Mouse (Mus musculus) embryonic facial prominence, embryonic 14.5 days (tissue): ENCODE measurements around the gene Eif4e3. TPM values are rescaled to one million over a fixed set of nuclear protein-coding genes. Genes with fewer than 3 reads are reported as not detected.

Source experiments
- ATAC-seq: fragments of 200-750 bp; cut with Nextera tagmentation; 2 replicates; pipeline ENCODE4 v1.8.0; 2017; ENCODE audit warnings: low read depth, moderate number of reproducible peaks, moderate TSS enrichment
- DNase-seq: peaks from one replicate; pipeline ENCODE4 v3.0.0-alpha.2; 2015; ENCODE audit warnings: low spot score
- H3K27ac ChIP-seq: fragments of 300-500 bp; sonication (generic); replicated peaks from 2 replicates; pipeline ENCODE4 v1.5.1; 2014; ENCODE audit warnings: low read depth, mild to moderate bottlenecking, low read length, moderate library complexity
- H3K27me3 ChIP-seq: fragments of 300-500 bp; sonication (generic); replicated peaks from 2 replicates; pipeline ENCODE4 v1.6.1; 2014; ENCODE audit warnings: low read length; ENCODE audit not compliant: control insufficient read depth, insufficient read depth
- H3K36me3 ChIP-seq: fragments of 300-500 bp; sonication (generic); 2 replicates; pipeline ENCODE4 v1.6.1; 2014; ENCODE audit warnings: low read length, mixed read lengths; ENCODE audit not compliant: control insufficient read depth, insufficient read depth
- H3K4me1 ChIP-seq: fragments of 300-500 bp; sonication (generic); 2 replicates; pipeline ENCODE4 v1.6.1; 2014; ENCODE audit warnings: antibody characterized with exemption, low read length; ENCODE audit not compliant: control insufficient read depth, insufficient read depth
- H3K4me2 ChIP-seq: fragments of 300-500 bp; sonication (generic); 2 replicates; pipeline ENCODE4 v1.6.1; 2014; ENCODE audit warnings: low read depth, mild to moderate bottlenecking, low read length, moderate library complexity, mixed read lengths
- H3K4me3 ChIP-seq: fragments of 300-500 bp; sonication (generic); 2 replicates; pipeline ENCODE4 v1.5.1; 2014; ENCODE audit warnings: low read depth, mild to moderate bottlenecking, low read length
- H3K9ac ChIP-seq: fragments of 300-500 bp; sonication (generic); 2 replicates; pipeline ENCODE4 v1.6.1; 2014; ENCODE audit warnings: low read depth, mild to moderate bottlenecking, low read length, moderate library complexity, mixed read lengths
- H3K9me3 ChIP-seq: fragments of 300-500 bp; sonication (generic); 2 replicates; pipeline ENCODE4 v1.6.1; 2016; ENCODE audit warnings: low read length; ENCODE audit not compliant: control insufficient read depth
- WGBS: fragments of 180-500 bp; shearing (Covaris S2); extraction: QIAGEN DNeasy Blood & Tissue Kit; methylation state at CpG from one replicate; pipeline ENCODE4 v1.1.7; 2014; 5-methylcytosine and 5-hydroxymethylcytosine counted together
- polyA plus RNA-seq: library from polyadenylated mRNA; unstranded; fragments of >200 nt; fragmentation: Nextera tagmentation; extraction: Ambion mirVana; gene quantifications from 2 replicates; pipeline ENCODE4 v1.2.1, GENCODE M21; 2014

The Eif4e3 gene
- polyA plus RNA-seq, 1 experiment from 2014 or later: 11.2 TPM

GRCm38 (mm10) chr6:99637456-99637855 is 29.1 kb downstream of the Eif4e3 start:
- 67% methylated on average over 4 of the region's 4 CpGs for WGBS
- Histone ChIP-seq H3K36me3 (peaks cover 25% of the 10 kb centered on the region; the same call in 1 of the 2 replicates), H3K4me2 (no peak overlapping the region), H3K9me3 (no peaks in the 10 kb centered on the region), H3K4me3 (no peak overlapping the region), H3K27me3 (no peaks in the 10 kb centered on the region), H3K27ac (no peak overlapping the region), H3K4me1 (no peaks in the 10 kb centered on the region), H3K9ac (no peak overlapping the region)
- DNase-seq (no peak), ATAC-seq (no peak)

- ATAC-seq (no peak), DNase-seq (no peak)
- H3K9ac ChIP-seq: no peak overlapping the region
- H3K27me3 ChIP-seq: no peaks in the 10 kb centered on the region
- no peak overlapping the region for H3K4me3 ChIP-seq
- 72% methylated on average over 8 of the region's 8 CpGs for WGBS
- H3K36me3 ChIP-seq: peaks cover 29% of the 10 kb centered on the region; the same call in 1 of the 2 replicates
- H3K4me2 ChIP-seq: no peak overlapping the region
- H3K27ac ChIP-seq: no peak overlapping the region
- no peaks in the 10 kb centered on the region for H3K4me1 ChIP-seq
- H3K9me3 ChIP-seq: no peaks in the 10 kb centered on the region
These were observed 29.8 kb downstream of the Eif4e3 start for GRCm38 (mm10) chr6:99636801-99637200.

- Histone ChIP-seq H3K4me3 (no peak overlapping the region), H3K27ac (no peak overlapping the region), H3K4me2 (no peak overlapping the region), H3K4me1 (no peaks in the 10 kb centered on the region), H3K9me3 (no peaks in the 10 kb centered on the region), H3K27me3 (no peaks in the 10 kb centered on the region), H3K9ac (no peak overlapping the region), H3K36me3 (peaks cover 34% of the 10 kb centered on the region; the same call in 1 of the 2 replicates)
- no peak for ATAC-seq
- 68% methylated on average over 9 of the region's 9 CpGs for WGBS
- no peak for DNase-seq
These were observed 30.4 kb downstream of the Eif4e3 start for GRCm38 (mm10) chr6:99636121-99636520.

- no peak overlapping the region for H3K9ac ChIP-seq
- WGBS: 83% methylated on average over 32 of the region's 32 CpGs
These were observed 34.2 kb downstream of the Eif4e3 start for GRCm38 (mm10) chr6:99632121-99632980.

GRCm38 (mm10) chr6:99631637-99632036 is 34.9 kb downstream of the Eif4e3 start:
- Histone ChIP-seq H3K4me2 (no peak overlapping the region), H3K4me1 (peaks cover 6% of the 10 kb centered on the region; the same call in 1 of the 2 replicates), H3K9me3 (no peaks in the 10 kb centered on the region), H3K27me3 (no peaks in the 10 kb centered on the region), H3K9ac (no peak overlapping the region), H3K36me3 (peaks cover 29% of the 10 kb centered on the region), H3K4me3 (no peak overlapping the region), H3K27ac (no peak overlapping the region)
- WGBS: 84% methylated on average over 5 of the region's 5 CpGs
- DNase-seq: no peak
- no peak for ATAC-seq

More at GRCm38 (mm10) chr6:99632121-99632980, 34.2 kb downstream of the Eif4e3 start:
- ATAC-seq (no peak), DNase-seq (no peak)
- Histone ChIP-seq H3K4me1 (0 out of 2 replicates have a peak, but pooled peaks cover under 1% of the 10 kb centered on the region), H3K9me3 (no peaks in the 10 kb centered on the region), H3K27me3 (no peaks in the 10 kb centered on the region), H3K4me2 (no peak overlapping the region), H3K27ac (no peak overlapping the region), H3K36me3 (peaks cover 29% of the 10 kb centered on the region), H3K4me3 (no peak overlapping the region)

GRCm38 (mm10) chr6:99629726-99630458 is 36.7 kb downstream of the Eif4e3 start:
- DNase-seq (no peak), ATAC-seq (no peak)
- H3K4me1 ChIP-seq: peaks cover 14% of the 10 kb centered on the region; the same call in 1 of the 2 replicates
- no peaks in the 10 kb centered on the region for H3K27me3 ChIP-seq
- H3K9ac ChIP-seq: no peak overlapping the region
- peaks cover 29% of the 10 kb centered on the region for H3K36me3 ChIP-seq
- 76% methylated on average over 8 of the region's 8 CpGs for WGBS
- no peak overlapping the region for H3K4me3 ChIP-seq
- no peak overlapping the region for H3K4me2 ChIP-seq
- H3K9me3 ChIP-seq: no peaks in the 10 kb centered on the region
- no peak overlapping the region for H3K27ac ChIP-seq

GRCm38 (mm10) chr6:99626347-99626746 is 40.2 kb downstream of the Eif4e3 start:
- Histone ChIP-seq H3K27me3 (no peaks in the 10 kb centered on the region), H3K36me3 (peaks cover 13% of the 10 kb centered on the region; the same call in 1 of the 2 replicates), H3K4me3 (no peak overlapping the region), H3K4me1 (peaks cover 14% of the 10 kb centered on the region; the same call in 1 of the 2 replicates), H3K9ac (no peak overlapping the region), H3K27ac (no peak overlapping the region), H3K9me3 (no peaks in the 10 kb centered on the region), H3K4me2 (no peak overlapping the region)
- WGBS: 70% methylated on average over 2 of the region's 2 CpGs
- DNase-seq (no peak), ATAC-seq (no peak)

- whole genome bisulfite sequencing: 29% methylated on average over 7 of the region's 7 CpGs
- Histone ChIP-seq H3K4me1 (peaks cover 15% of the 10 kb centered on the region; the same call in 1 of the 2 replicates), H3K9ac (no peak overlapping the region), H3K4me2 (no peak overlapping the region), H3K36me3 (peaks cover 12% of the 10 kb centered on the region; the same call in 1 of the 2 replicates), H3K4me3 (no peak overlapping the region), H3K27ac (no peak overlapping the region), H3K27me3 (no peaks in the 10 kb centered on the region), H3K9me3 (no peaks in the 10 kb centered on the region)
- DNase-seq: no peak
- no peak for ATAC-seq
These were observed 40.8 kb downstream of the Eif4e3 start for GRCm38 (mm10) chr6:99625803-99626202.
